Mouse (Mus musculus) lung, embryonic 16.5 days (tissue): ENCODE data around the gene Trp63. TPM values are rescaled to one million over a fixed set of nuclear protein-coding genes. Genes with fewer than 3 reads are reported as not detected.

Source experiments
- ATAC-seq: fragments of 200-750 bp; cut with Nextera tagmentation; 2 replicates; pipeline ENCODE4 v1.8.0; 2017; ENCODE audit warnings: low read depth, mild to moderate bottlenecking, moderate library complexity
- H3K27ac ChIP-seq: fragments of 300-500 bp; sonication (generic); 2 replicates; pipeline ENCODE4 v1.5.1; 2014; ENCODE audit warnings: mild to moderate bottlenecking, control low read depth, low read length
- H3K27me3 ChIP-seq: fragments of 300-500 bp; sonication (generic); 2 replicates; pipeline ENCODE4 v1.6.1; 2014; ENCODE audit warnings: low read depth, low read length, mixed read lengths; ENCODE audit not compliant: control insufficient read depth, insufficient read depth
- H3K36me3 ChIP-seq: fragments of 300-500 bp; sonication (generic); 2 replicates; pipeline ENCODE4 v1.6.1; 2014; ENCODE audit warnings: low read length; ENCODE audit not compliant: control insufficient read depth, insufficient read depth
- H3K4me1 ChIP-seq: fragments of 300-500 bp; sonication (generic); replicated peaks from 2 replicates; pipeline ENCODE4 v1.6.1; 2014; ENCODE audit warnings: low read length, mixed read lengths; ENCODE audit not compliant: control insufficient read depth, insufficient read depth
- H3K4me2 ChIP-seq: fragments of 300-500 bp; sonication (generic); 2 replicates; pipeline ENCODE4 v1.6.1; 2014; ENCODE audit warnings: low read depth, low read length, control low read depth
- H3K4me3 ChIP-seq: fragments of 300-500 bp; sonication (generic); 2 replicates; pipeline ENCODE4 v1.5.1; 2014; ENCODE audit warnings: mild to moderate bottlenecking, low read length, control low read depth
- H3K9ac ChIP-seq: fragments of 300-500 bp; sonication (generic); 2 replicates; pipeline ENCODE4 v1.6.1; 2014; ENCODE audit warnings: low read length, control low read depth
- H3K9me3 ChIP-seq: fragments of 300-500 bp; sonication (generic); 2 replicates; pipeline ENCODE4 v1.6.1; 2016; ENCODE audit warnings: low read length; ENCODE audit not compliant: control insufficient read depth
- WGBS: fragments of 180-500 bp; shearing (Covaris S2); extraction: QIAGEN DNeasy Blood & Tissue Kit; methylation state at CpG from one replicate; pipeline ENCODE4 v1.1.7; 2014; 5-methylcytosine and 5-hydroxymethylcytosine counted together
- polyA plus RNA-seq: library from polyadenylated mRNA; unstranded; fragments of >200 nt; fragmentation: Nextera tagmentation; extraction: Ambion mirVana; gene quantifications from 2 replicates; pipeline ENCODE4 v1.2.1, GENCODE M21; 2015

Gene Trp63
- polyA plus RNA-seq, 1 experiment from 2014 or later = 1.8 TPM

DNA sequence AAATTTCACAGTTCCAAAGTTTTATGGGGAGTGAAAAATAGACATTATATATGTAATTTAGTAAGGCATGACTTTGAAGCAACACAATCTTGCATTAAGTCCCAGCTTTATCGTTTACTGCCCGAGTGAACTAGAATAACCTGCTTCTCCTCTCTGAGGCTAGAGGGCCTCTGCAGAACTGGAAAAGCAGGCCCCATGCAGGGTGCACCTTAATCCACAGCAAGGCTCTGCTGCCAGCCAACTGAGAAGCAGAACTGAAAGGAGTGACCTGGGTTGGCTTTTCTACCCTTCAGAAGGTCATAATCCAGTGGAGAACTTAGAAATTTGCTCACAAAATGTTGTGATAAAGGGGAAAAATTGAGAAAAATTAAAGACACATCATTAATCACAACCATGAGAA lies 74.5 kb downstream of the Trp63 start:
- H3K4me3 ChIP-seq = no peak overlapping the region
- no peak overlapping the region for H3K9ac ChIP-seq
- no peaks in the 10 kb centered on the region for H3K9me3 ChIP-seq
- no peaks in the 10 kb centered on the region for H3K36me3 ChIP-seq
- 51% methylated on average over 2 of the region's 2 CpGs for WGBS
- ATAC-seq = 0 out of 2 replicates have a peak, but pooled peaks have one; percentile 49
- no peaks in the 10 kb centered on the region for H3K4me1 ChIP-seq
- H3K4me2 ChIP-seq = no peak overlapping the region
- no peak overlapping the region for H3K27ac ChIP-seq
- H3K27me3 ChIP-seq = no peaks in the 10 kb centered on the region

DNA sequence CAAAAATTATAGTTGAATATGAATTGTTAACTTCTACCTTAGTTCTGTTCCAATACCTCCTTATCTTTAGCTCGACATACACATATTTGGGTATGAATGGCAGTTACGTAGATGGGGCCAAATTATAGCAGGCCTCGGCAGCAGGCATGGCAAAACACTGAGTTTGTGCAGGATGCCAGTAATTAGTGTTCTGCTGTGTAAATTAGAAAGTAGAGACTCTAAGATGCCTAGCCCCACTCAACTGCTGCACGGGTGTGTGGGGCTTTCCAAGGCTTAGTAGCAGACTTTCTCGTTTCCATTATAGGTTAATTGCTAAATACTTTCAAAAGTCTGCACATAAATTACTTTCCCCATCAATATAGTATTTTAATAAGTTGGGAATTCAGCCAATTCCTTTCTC lies 82.0 kb downstream of the Trp63 start:
- whole genome bisulfite sequencing = 75% methylated on average over 5 of the region's 5 CpGs
- Histone ChIP-seq H3K4me1 (no peaks in the 10 kb centered on the region), H3K4me2 (no peak overlapping the region), H3K9me3 (no peaks in the 10 kb centered on the region), H3K27ac (no peak overlapping the region), H3K36me3 (no peaks in the 10 kb centered on the region), H3K9ac (no peak overlapping the region), H3K4me3 (no peak overlapping the region), H3K27me3 (no peaks in the 10 kb centered on the region)
- ATAC-seq = no peak

- Histone ChIP-seq H3K4me2 (no peak overlapping the region), H3K9me3 (no peaks in the 10 kb centered on the region), H3K4me1 (no peaks in the 10 kb centered on the region), H3K36me3 (no peaks in the 10 kb centered on the region), H3K27ac (0 out of 2 replicates have a peak overlapping the region, but pooled peaks have one; percentile 5), H3K27me3 (no peaks in the 10 kb centered on the region), H3K9ac (no peak overlapping the region), H3K4me3 (no peak overlapping the region)
- WGBS = 59% methylated on average over 7 of the region's 7 CpGs
- no peak for ATAC-seq
Observed at GRCm38 (mm10) chr16:25774611-25775010, 91.0 kb downstream of the Trp63 start.

DNA sequence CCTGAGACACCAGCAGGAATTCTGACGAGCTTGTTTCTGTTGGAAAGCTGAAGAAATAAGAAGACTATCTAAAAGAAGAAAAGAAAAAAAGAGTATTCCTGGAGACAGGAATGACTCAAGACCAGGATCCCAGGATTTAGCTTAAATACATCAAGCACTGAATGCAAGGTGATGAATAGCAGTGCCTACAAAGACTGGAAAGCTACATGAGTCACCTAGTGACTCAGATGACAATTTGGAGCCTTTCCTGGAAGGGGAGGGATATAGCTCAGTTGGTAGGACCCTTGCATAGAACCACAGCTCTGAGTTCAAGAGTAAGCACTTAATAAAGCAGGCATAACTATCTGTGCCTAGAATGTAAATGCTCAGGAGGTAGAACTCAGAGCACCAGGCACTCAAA lies 93.9 kb downstream of the Trp63 start:
- H3K4me2 ChIP-seq = no peak overlapping the region
- H3K9ac ChIP-seq = no peak overlapping the region
- H3K36me3 ChIP-seq = no peaks in the 10 kb centered on the region
- no peaks in the 10 kb centered on the region for H3K9me3 ChIP-seq
- no peaks in the 10 kb centered on the region; the same call in 1 of the 2 replicates for H3K4me1 ChIP-seq
- H3K27me3 ChIP-seq = no peaks in the 10 kb centered on the region
- no peak for ATAC-seq
- WGBS = 81% methylated on average over 1 of the region's 1 CpGs
- H3K27ac ChIP-seq = no peak overlapping the region
- no peak overlapping the region for H3K4me3 ChIP-seq

DNA sequence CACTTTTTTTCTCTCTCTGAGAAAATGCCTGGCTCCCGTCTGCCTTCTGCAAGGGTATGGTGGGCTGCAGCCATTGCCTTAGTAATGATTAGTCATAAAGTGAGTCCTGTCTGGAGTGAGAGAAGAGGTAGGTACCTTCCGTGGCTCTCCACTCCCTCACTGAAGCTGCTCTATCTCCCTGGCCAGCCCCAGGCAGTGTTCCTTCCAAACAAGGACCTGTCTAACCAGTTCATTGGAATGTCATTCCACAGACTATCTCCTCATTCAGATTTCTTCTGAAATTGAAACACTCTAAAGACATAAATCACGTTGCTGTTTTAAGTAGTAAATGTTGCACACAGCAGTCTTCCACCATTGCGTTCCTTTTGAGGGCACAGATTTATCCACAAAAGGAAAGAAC lies 96.4 kb downstream of the Trp63 start:
- 42% methylated on average over 4 of the region's 4 CpGs for WGBS
- no peaks in the 10 kb centered on the region for H3K36me3 ChIP-seq
- no peak overlapping the region for H3K4me3 ChIP-seq
- no peaks in the 10 kb centered on the region for H3K27me3 ChIP-seq
- no peaks in the 10 kb centered on the region for H3K9me3 ChIP-seq
- H3K27ac ChIP-seq = no peak overlapping the region
- no peaks in the 10 kb centered on the region; the same call in 1 of the 2 replicates for H3K4me1 ChIP-seq
- peak; percentile 65 for ATAC-seq
- no peak overlapping the region for H3K4me2 ChIP-seq
- H3K9ac ChIP-seq = no peak overlapping the region

DNA sequence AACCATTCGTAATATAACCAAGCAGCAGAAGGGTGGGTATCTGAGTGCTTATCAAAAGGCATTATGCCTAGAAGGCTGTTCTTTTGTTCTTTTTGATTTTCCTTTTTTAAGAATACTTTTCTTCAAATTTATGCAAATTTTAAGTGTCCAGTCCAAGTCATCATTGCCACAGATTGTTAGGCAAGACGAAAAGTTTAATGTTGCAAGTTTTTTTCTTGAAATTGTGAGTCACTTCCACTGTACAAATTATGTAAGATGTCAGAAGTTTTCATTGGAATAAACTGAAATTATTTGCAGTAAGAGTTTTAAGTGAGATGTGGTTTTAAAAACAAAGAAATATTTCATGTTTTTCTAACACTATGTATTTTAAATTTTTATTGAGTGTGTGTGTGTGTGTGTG lies 100.7 kb downstream of the Trp63 start:
- 82% methylated on average over 2 of the region's 2 CpGs for WGBS
- Histone ChIP-seq H3K9ac (no peak overlapping the region), H3K4me3 (no peak overlapping the region), H3K4me2 (no peak overlapping the region), H3K27ac (no peak overlapping the region), H3K9me3 (no peaks in the 10 kb centered on the region), H3K36me3 (no peaks in the 10 kb centered on the region), H3K4me1 (no peaks in the 10 kb centered on the region; the same call in 1 of the 2 replicates), H3K27me3 (no peaks in the 10 kb centered on the region)
- ATAC-seq = no peak

- ATAC-seq = no peak
- no peaks in the 10 kb centered on the region for H3K27me3 ChIP-seq
- no peak overlapping the region for H3K4me2 ChIP-seq
- H3K36me3 ChIP-seq = no peaks in the 10 kb centered on the region
- WGBS = 81% methylated on average over 5 of the region's 5 CpGs
- H3K27ac ChIP-seq = no peak overlapping the region
- H3K9me3 ChIP-seq = no peaks in the 10 kb centered on the region
- no peaks in the 10 kb centered on the region for H3K4me1 ChIP-seq
- H3K9ac ChIP-seq = no peak overlapping the region
- no peak overlapping the region for H3K4me3 ChIP-seq
Observed at GRCm38 (mm10) chr16:25786457-25786856, 102.9 kb downstream of the Trp63 start.

GRCm38 (mm10) chr16:25792640-25793266 lies 109.2 kb downstream of the Trp63 start:
- Histone ChIP-seq H3K4me3 (no peak overlapping the region), H3K36me3 (no peaks in the 10 kb centered on the region), H3K9ac (no peak overlapping the region), H3K27ac (no peak overlapping the region), H3K27me3 (no peaks in the 10 kb centered on the region), H3K4me1 (no peaks in the 10 kb centered on the region), H3K4me2 (no peak overlapping the region), H3K9me3 (no peaks in the 10 kb centered on the region)
- WGBS = 62% methylated on average over 5 of the region's 5 CpGs
- peak; percentile 26; the same call in 1 of the 2 replicates for ATAC-seq

DNA sequence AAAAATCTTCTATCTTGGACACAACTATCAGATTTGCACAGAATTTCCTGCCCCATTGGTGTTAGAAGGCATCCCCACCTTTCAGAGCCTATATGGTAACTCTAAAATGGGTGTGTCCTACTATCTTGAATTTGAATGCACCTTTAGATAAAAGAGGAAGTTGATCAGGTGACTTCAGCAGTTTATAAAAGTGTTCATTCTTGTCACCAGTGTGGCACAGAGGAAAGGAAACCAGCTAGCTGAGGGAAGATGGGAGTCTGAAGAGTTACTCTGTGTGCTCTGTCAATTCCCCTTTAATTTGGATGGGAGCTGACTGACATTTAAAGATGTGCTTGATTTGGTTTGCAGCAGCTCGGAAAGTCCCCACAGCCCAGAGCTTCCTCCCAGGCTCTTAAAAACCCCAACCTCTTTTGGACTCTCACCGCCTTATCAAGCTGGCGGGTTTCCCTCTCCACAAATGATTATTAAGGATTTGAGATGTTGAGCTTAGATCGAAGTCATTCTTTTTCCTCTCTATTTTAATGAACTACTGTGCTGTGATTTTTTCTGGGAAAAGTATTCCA lies 114.2 kb downstream of the Trp63 start:
- ATAC-seq = no peak
- Histone ChIP-seq H3K4me2 (no peak overlapping the region), H3K36me3 (no peaks in the 10 kb centered on the region), H3K9ac (no peak overlapping the region), H3K9me3 (no peaks in the 10 kb centered on the region), H3K4me1 (no peaks in the 10 kb centered on the region), H3K27ac (no peak overlapping the region), H3K4me3 (no peak overlapping the region), H3K27me3 (no peaks in the 10 kb centered on the region)
- WGBS = 76% methylated on average over 4 of the region's 4 CpGs
